Mouse (Mus musculus) telencephalon, adult 2 months (tissue): Measurements from ENCODE around the gene 1700006A11Rik.
"Not testable (repeated sequence)": the region's sequence is repeated elsewhere in the genome, so short reads cannot be mapped to it uniquely, and the experiment has no call there.

ENCODE experiments used
- DNase-seq: peaks from one replicate; pipeline ENCODE4 v3.0.0-alpha.2; 2011; ENCODE audit warnings: low read depth, low spot score

Gene 1700006A11Rik

DNA sequence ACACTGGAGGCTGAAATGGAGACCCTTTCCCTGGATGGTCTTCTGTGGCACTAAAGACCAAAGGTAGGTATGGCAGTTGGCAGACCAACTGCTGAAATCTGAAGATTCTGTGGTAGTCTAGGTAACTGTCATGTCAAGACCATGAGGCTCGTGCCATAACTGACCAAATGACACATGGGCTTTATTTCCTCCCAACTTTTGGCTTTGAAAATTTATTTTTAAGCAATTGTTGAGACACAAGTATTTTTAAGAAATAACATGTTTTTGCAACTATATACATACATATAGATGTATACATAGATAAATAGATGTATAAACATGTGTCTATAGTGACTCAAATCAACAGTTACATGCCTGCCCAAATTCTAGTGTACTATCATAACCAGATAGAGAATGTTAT, at the start of gene 1700006A11Rik:
Gene 1700006A11Rik (minus strand): TSS at position 101 of the 400 bp plus-strand sequence.
- no peak for DNase-seq

DNA sequence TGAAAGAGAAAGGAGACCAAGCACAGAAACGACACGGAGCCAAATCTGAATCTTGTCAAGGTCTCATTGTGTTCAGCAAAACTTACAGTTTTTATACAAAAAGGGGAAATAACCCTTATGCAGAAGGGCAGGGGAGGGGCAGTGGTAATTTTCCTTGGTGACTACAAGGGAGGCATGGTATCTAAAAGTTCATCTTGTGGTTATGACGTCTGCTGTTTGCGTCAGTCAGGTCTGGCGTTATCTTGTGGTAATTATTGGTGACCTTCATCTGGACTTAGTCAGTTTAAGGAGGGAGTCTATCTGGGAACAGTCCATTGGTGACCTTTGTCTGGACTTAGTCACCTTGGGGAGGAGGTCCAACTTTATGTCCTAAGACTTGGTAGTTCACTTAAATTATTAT, 48.5 kb upstream of the 1700006A11Rik start:
- DNase-seq = not testable (repeated sequence)

DNA sequence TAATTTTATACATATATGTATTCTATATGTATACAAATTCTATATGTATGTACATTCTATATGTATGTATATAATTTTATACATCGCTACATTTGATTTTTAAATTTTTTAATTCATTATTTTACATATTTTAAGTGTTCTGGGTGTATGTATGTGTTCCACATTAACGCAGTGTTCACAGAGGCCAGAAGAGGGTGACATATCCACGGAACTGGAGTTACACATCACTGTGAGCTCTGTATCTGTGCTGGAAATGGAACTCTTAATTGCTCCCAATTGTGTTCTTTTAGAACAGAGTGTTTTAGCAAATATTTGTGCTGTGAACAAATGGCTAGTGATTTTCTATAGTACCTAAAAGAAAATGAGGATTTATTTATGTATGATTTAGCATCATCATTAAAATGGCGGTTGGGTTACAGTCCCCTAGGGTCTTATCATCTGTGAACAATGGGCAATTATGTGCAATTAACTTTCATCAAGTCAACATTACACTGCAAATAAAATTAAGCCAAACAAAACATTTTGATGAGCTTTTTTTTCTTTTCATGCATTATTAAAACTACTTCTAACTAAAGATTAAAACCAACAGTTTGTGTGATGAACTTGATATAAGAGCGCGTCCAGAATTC, 40.4 kb upstream of the 1700006A11Rik start:
- no peak for DNase-seq

DNA sequence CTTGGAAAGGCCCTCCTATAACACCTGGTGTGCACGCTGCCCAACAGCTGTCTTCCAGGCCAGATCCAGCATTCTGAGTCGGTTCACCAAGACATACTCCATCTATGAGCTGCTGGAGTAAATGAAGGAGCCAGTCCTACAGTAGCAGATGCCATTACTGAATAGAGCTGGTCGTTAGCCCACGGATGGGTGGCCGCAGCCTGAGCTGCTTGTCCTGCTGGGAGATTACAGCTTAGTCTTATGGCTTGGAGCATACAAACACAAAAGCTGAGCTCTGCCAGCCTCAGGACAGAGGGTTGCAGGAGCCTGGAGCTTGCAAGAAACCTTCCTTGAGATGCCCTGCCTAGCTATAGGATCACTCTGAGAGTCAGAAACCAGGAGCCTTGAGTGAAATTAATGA, 33.6 kb downstream of the 1700006A11Rik start:
- no peak for DNase-seq

DNA sequence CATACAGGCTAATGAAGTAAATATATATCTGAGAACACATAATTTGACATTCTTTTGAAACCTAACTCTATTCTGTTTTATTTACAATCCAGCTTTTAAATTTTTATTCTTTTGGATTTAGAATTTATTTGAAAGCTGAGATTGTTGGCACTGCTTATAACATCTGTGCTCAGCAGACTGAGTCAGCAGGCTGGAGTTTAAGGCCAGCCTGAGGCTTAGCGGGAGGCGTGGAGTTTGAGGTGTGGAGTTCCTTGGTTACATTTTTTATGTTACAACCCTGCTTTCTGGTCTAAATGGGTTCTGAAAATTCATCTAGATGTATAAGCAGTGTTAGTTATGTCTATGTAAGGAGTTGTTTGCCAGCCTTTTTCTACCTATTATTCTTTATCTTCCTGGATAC, 35.7 kb downstream of the 1700006A11Rik start:
- DNase-seq = no peak

DNA sequence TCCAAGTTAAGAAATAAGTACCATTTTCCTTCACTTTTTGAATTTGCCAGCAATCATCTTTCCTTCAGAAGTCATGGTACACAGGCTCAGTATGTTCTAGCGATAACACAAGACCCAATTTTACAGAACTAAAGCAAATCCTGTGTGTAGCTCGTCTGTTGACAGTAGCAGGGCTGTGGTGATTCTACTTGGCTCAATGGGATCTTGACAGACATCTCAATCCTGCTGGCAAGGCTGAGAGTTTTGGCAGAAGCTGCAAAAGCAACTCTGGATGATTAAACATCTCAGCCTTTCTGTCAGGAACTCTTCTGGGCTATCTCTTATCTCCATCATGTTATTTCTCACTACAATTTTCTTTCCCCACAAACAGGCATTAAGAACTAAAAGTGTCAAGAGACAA, 36.2 kb downstream of the 1700006A11Rik start:
- DNase-seq = no peak

DNA sequence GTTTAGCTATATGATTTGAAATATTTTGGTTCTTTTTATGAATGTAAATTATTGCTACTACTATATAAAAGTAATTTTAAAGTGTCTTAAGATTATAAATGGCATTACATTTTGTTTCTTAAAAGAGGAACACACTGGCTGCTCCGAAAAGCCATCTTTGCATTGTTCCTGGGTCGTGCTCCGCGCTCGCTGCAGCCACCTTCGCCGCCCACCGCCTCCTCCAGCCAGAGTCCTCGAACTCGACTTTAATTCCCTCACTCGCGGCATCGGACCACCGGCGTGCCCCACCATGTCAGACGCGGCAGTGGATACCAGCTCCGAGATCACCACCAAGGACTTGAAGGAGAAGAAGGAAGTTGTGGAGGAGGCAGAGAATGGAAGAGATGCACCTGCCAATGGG, 40.5 kb downstream of the 1700006A11Rik start:
- not testable (repeated sequence) for DNase-seq

DNA sequence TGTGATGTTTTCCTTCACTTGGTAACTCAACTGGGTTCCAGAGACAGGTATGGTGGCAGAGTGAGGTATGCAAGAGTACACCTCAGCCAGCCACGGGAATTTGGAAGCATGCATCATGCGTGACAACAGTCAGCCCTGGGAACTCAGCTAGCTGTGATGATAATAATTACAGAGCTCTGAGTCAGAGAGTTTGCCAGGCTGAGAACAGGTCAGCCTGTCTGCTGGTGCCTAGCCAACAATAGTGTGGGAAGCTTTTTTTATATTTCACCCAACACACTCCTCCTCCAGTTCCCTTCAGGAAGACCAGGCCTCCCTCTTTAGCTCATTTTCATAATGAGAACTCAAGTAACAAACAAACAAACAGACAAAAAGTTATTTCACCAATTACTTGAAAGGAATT, 53.8 kb downstream of the 1700006A11Rik start:
- no peak for DNase-seq

DNA sequence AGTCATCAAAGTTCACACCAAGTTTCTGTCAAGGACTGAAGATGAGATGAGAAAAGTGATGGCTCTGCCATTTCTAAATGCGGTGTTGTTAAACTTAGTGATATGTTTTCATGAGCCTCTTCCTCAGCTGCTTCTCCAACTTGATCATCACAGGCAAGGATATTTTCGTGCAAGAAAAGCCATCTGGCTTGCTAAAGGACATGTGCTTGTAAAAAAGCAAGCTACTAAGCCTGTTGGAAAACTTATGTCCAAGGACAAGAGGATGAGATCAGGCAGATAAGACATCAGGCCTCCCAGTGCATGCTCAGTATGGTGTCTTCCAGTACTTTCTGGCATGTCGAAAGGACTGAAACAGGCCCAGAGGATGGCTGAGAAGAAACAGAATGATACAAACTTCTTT, 68.3 kb downstream of the 1700006A11Rik start:
- peak; percentile 65 for DNase-seq
